Mouse (Mus musculus) megakaryocyte-erythroid progenitor cell, adult 5-6 weeks (primary cell): Measurements from ENCODE around the gene Tmem131. TPM values are rescaled to one million over a fixed set of nuclear protein-coding genes. Genes with fewer than 3 reads are reported as not detected.

Experiments
- ATAC-seq: replicated peaks from 2 replicates; pipeline ENCODE4 v1.8.0; 2016; ENCODE audit warnings: mild to moderate bottlenecking, inconsistent platforms; ENCODE audit not compliant: severe bottlenecking, poor library complexity, low FRiP score, low TSS enrichment
- total RNA-seq, 2 experiments: library from RNA; stranded (forward) in 1 of 2; stranded (reverse) in 1 of 2; fragments of 200-1000, 215-1000 nt in 1 of 2; fragments of >200 nt in 1 of 2; fragmentation: Nextera tagmentation in 1 of 2; gene quantifications; 2 replicates each; pipeline ENCODE4 v1.2.3; 2014 to 2017

Gene Tmem131
- total RNA-seq, 2 experiments from 2014 or later: 31.5 to 53.5 TPM

GRCm38 (mm10) chr1:36761568-36761967, 181.9 kb downstream of the Tmem131 start, which contains the start of gene Zap70:
TSS of gene Zap70 (plus strand) at chr1:36761798.
- ATAC-seq: no peak

- no peak for ATAC-seq
Measured at GRCm38 (mm10) chr1:36761061-36761460, 182.4 kb downstream of the Tmem131 start.

GRCm38 (mm10) chr1:36760401-36760800, 183.1 kb downstream of the Tmem131 start:
- no peak for ATAC-seq

- ATAC-seq: no peak
Measured at GRCm38 (mm10) chr1:36759076-36759475, 184.4 kb downstream of the Tmem131 start.

GRCm38 (mm10) chr1:36758553-36758952, 184.9 kb downstream of the Tmem131 start:
- ATAC-seq: no peak

GRCm38 (mm10) chr1:36753932-36754675, 189.4 kb downstream of the Tmem131 start:
- peak; percentile 83 for ATAC-seq

GRCm38 (mm10) chr1:36746452-36746851, 197.0 kb downstream of the Tmem131 start:
- ATAC-seq: peak; percentile 68; the same call in 1 of the 2 replicates

GRCm38 (mm10) chr1:36745661-36746060, 197.8 kb downstream of the Tmem131 start:
- ATAC-seq: no peak

- peak; percentile 76; the same call in 1 of the 2 replicates for ATAC-seq
Measured at GRCm38 (mm10) chr1:36744268-36744944, 199.1 kb downstream of the Tmem131 start.

- ATAC-seq: no peak
Measured at GRCm38 (mm10) chr1:36743046-36743445, 200.4 kb downstream of the Tmem131 start.

Other genes with a start within 250 kb of the Tmem131 start
- gene 4933424G06Rik, start 233.5 kb downstream of the Tmem131 start, total RNA-seq (2014; fragmentation: Nextera tagmentation): not detected in 2 replicates
- gene 4933424G06Rik, start 233.5 kb downstream of the Tmem131 start, total RNA-seq (2017): not detected in 2 replicates
- 45.8 and 49.2 TPM in 2 replicates for gene Actr1b, start 229.2 kb downstream of the Tmem131 start, total RNA-seq (2014; fragmentation: Nextera tagmentation)
- 49.1 and 51.1 TPM in 2 replicates for gene Actr1b, start 229.2 kb downstream of the Tmem131 start, total RNA-seq (2017)
- 2.5 and 3.9 TPM in 2 replicates for gene Zap70, start 181.9 kb downstream of the Tmem131 start, total RNA-seq (2014; fragmentation: Nextera tagmentation)
- 1.3 and 1.7 TPM in 2 replicates for gene Zap70, start 181.9 kb downstream of the Tmem131 start, total RNA-seq (2017)
- gene Vwa3b, start 82.9 kb upstream of the Tmem131 start, total RNA-seq (2014; fragmentation: Nextera tagmentation): not detected in 2 replicates
- not detected in 2 replicates for gene Vwa3b, start 82.9 kb upstream of the Tmem131 start, total RNA-seq (2017)